Mouse (Mus musculus): ENCODE data around the gene Fam180a.

GRCm38 (mm10) chr6:35353416-35353815 is 27.5 kb upstream of the Fam180a start:
- no peak for TF ChIP-seq CTCF (IDR thresholded peaks at IDR 0.05; ENCODE audit: low read depth, low read length)
- TF ChIP-seq POLR2A (IDR thresholded peaks at IDR 0.05; ENCODE audit: borderline replicate concordance, low read depth, low read length) = no peak
